Mouse (Mus musculus) stomach, postnatal 0 days (tissue): ENCODE data around the gene Tpd52l1. TPM values are rescaled to one million over a fixed set of nuclear protein-coding genes. Genes with fewer than 3 reads are reported as not detected.
A peak's percentile ranks its signal among the peaks of the same experiment; 100 is the strongest.

Experiments used
- ATAC-seq: fragments of 200-750 bp; cut with Nextera tagmentation; 2 replicates; pipeline ENCODE4 v1.8.0; 2017; ENCODE audit not compliant: low FRiP score, low TSS enrichment
- DNase-seq: peaks from one replicate; pipeline ENCODE4 v3.0.0-alpha.2; 2016; ENCODE audit warnings: low spot score
- H3K27ac ChIP-seq: fragments of 300-500 bp; sonication (generic); replicated peaks from 2 replicates; pipeline ENCODE4 v1.5.1; 2014; ENCODE audit warnings: mild to moderate bottlenecking, control low read depth
- H3K27me3 ChIP-seq: fragments of 300-500 bp; sonication (generic); 2 replicates; pipeline ENCODE4 v1.6.1; 2014; ENCODE audit warnings: low read length; ENCODE audit not compliant: control insufficient read depth, insufficient read depth
- H3K36me3 ChIP-seq: fragments of 300-500 bp; sonication (generic); 2 replicates; pipeline ENCODE4 v1.6.1; 2014; ENCODE audit warnings: low read length, mixed read lengths; ENCODE audit not compliant: control insufficient read depth, insufficient read depth
- H3K4me1 ChIP-seq: fragments of 300-500 bp; sonication (generic); replicated peaks from 2 replicates; pipeline ENCODE4 v1.6.1; 2014; ENCODE audit warnings: antibody characterized with exemption; ENCODE audit not compliant: control insufficient read depth, insufficient read depth
- H3K4me2 ChIP-seq: fragments of 300-500 bp; sonication (generic); replicated peaks from 2 replicates; pipeline ENCODE4 v1.6.1; 2014; ENCODE audit warnings: low read depth, mild to moderate bottlenecking, control low read depth, moderate library complexity
- H3K4me3 ChIP-seq: fragments of 300-500 bp; sonication (generic); 2 replicates; pipeline ENCODE4 v1.5.1; 2014; ENCODE audit warnings: low read depth, low read length, control low read depth
- H3K9ac ChIP-seq: fragments of 300-500 bp; sonication (generic); 2 replicates; pipeline ENCODE4 v1.6.1; 2014; ENCODE audit warnings: mild to moderate bottlenecking, low read length, control low read depth, mixed read lengths
- H3K9me3 ChIP-seq: fragments of 300-500 bp; sonication (generic); 2 replicates; pipeline ENCODE4 v1.6.1; 2016; ENCODE audit warnings: low read length; ENCODE audit not compliant: control insufficient read depth
- CTCF ChIP-seq: IDR thresholded peaks from 2 replicates; pipeline ENCODE4 v1.5.1; 2016; ENCODE audit warnings: antibody characterized with exemption, low read depth, mild to moderate bottlenecking, moderate library complexity
- EP300 ChIP-seq: optimal IDR thresholded peaks from 2 replicates; pipeline ENCODE3; 2016; ENCODE audit warnings: antibody characterized with exemption
- WGBS: fragments of 180-500 bp; shearing (Covaris S2); extraction: QIAGEN DNeasy Blood & Tissue Kit; methylation state at CpG from one replicate; pipeline ENCODE4 v1.1.7; 2014; 5-methylcytosine and 5-hydroxymethylcytosine counted together
- polyA plus RNA-seq: library from polyadenylated mRNA; unstranded; fragments of >200 nt; fragmentation: Nextera tagmentation; extraction: Ambion mirVana; gene quantifications from 2 replicates; pipeline ENCODE4 v1.2.1, GENCODE M21; 2015

Gene Tpd52l1
- polyA plus RNA-seq, result 22.1 and 24.3 TPM in 2 replicates

DNA sequence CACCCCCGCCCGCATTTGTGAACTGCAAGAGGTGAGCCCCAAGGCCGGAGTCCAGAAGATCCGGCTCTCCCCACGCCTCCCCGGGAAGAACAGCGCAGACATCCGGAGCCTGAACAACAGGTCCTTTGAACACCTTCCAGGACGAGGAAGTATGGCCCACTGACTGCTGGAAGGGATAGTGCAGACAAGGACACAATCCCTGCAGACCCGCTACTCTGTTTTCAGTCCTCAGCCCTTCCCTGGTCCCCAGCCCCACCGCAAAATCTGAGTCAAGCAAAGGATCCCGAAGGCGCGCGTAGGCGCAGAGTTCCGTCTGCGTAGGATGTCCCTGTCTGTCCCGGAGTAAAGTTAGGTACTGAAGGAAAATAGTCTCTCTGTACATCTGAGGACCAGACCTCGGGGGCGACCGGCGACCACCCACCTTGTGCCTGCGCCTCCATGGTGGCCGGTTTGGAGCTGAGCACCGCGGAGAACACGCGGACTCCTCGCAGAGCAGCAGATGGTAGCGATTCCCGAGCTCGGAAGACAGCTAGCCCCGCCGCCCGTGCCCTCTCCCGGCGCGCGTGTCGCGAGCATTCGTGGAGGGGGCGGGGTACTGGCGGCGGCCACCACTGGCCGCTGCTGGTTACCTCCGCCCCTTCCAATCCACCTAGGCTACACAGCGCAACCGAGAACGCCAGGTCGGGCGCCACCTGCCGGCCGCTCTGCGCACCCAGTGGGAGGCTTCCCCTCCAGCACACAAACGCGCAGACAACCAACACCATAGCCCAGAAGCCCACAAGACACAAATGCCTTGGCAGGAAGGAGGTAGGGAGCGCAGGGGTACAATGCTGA is at the start of gene Tpd52l1:
Gene Tpd52l1, minus strand, starts transcription at position 668 of the 834 bp plus-strand sequence.
- WGBS, result 1% methylated on average over 59 of the region's 59 CpGs
- Histone ChIP-seq H3K4me2 (peak within 1 kb of the TSS; percentile 79), H3K27ac (no peak within 1 kb of the TSS), H3K9me3 (no peaks in the 10 kb centered on the region), H3K4me3 (peak within 1 kb of the TSS; percentile 51), H3K36me3 (no peaks in the 10 kb centered on the region), H3K4me1 (no peaks in the 10 kb centered on the region), H3K27me3 (no peaks in the 10 kb centered on the region), H3K9ac (peak within 1 kb of the TSS; percentile 64)
- peak; percentile 99 for ATAC-seq
- peak; percentile 91 for DNase-seq
- TF ChIP-seq CTCF (peak; percentile 97), EP300 (no peak)

- H3K4me3 ChIP-seq, result no peak overlapping the region
- TF ChIP-seq EP300, result no peak
- no peak overlapping the region for H3K4me2 ChIP-seq
- H3K9ac ChIP-seq, result no peak overlapping the region
- no peaks in the 10 kb centered on the region for H3K4me1 ChIP-seq
- H3K9me3 ChIP-seq, result no peaks in the 10 kb centered on the region
- ATAC-seq, result no peak
- no peaks in the 10 kb centered on the region for H3K36me3 ChIP-seq
- H3K27me3 ChIP-seq, result no peaks in the 10 kb centered on the region
- no peak overlapping the region for H3K27ac ChIP-seq
- DNase-seq, result no peak
- WGBS, result 80% methylated on average over 1 of the region's 1 CpGs
Observed at GRCm38 (mm10) chr10:31494296-31494695, 48.5 kb upstream of the Tpd52l1 start.

DNA sequence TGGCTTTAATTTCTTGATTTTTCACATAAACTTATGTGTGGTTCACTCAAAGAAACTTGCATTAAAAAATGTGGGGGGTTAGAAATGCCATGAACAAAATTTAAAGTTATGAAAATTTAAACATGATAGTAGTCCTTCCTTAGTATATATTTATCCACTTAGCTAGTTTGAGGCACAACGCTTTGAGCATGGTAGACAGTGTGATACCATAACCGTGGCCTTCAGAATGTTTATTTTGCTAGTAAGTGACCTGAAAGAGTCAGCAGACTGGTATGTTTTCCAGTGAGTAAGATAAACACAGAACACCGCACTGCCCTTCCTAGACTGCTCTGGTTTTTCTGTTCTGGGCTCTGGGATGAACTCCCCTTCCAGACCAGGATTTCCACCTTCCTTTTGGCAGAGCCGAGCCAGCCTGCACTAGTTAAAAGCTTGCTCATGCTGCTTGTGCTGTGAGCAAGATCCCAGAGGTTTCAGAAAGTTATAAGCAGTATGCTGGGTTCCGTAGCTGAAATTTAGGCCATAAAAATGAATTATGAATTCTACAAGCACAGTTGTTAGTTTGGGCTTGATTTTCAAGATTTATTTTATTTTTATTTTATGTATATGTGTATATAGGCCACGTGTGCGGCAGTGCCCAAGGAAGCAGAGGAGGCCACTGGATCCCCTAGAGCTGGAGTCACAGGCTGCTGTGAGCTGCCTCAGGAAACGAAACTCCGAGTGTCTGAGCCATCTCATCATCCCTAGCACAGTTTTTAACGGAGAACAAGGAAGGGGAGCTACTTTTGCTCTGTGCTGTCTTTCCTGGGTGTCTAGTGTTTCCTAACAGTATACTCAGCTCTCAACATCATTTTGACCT is 21.5 kb upstream of the Tpd52l1 start:
- Histone ChIP-seq H3K9ac (no peak overlapping the region), H3K4me1 (no peaks in the 10 kb centered on the region), H3K4me3 (no peak overlapping the region), H3K27ac (no peak overlapping the region), H3K9me3 (no peaks in the 10 kb centered on the region), H3K27me3 (no peaks in the 10 kb centered on the region), H3K4me2 (no peak overlapping the region), H3K36me3 (no peaks in the 10 kb centered on the region)
- WGBS, result 44% methylated on average over 10 of the region's 10 CpGs
- ATAC-seq, result peak; percentile 51; the same call in 1 of the 2 replicates
- DNase-seq, result no peak
- TF ChIP-seq EP300 (no peak), CTCF (no peak)

DNA sequence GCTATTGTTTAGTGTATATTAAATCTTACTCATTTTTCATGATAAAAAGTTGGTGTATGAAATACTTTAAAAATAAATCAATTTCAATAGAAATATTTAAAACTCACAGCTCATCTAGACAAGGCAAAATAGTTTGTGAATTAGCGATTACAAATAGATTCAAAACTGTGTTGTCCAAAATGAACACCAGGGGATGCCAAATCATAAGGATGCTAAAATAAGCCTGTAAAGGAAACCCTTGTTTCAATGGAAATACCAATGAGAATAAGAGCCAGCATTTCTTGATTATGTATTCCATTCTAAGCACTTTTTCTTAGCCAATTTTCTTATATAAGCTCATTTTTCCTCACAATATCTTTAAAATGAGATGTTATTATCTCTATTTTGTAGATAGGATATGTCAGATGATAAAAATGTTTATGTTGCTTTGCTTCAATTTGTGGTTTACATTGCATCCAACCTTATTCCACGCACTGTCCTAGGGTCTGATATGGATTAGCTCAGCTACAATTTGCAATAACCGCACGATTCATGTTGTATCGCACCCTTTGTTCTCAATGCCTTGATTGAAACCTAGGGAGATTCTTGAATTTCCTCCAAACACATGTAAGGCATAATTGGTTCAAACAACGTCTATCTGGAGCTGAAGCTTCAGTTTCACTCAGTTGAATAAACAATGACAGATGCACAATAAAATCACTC is 20.2 kb upstream of the Tpd52l1 start:
- 69% methylated on average over 6 of the region's 6 CpGs for WGBS
- no peaks in the 10 kb centered on the region for H3K36me3 ChIP-seq
- TF ChIP-seq EP300, result no peak
- TF ChIP-seq CTCF, result peak; percentile 90
- no peaks in the 10 kb centered on the region for H3K9me3 ChIP-seq
- H3K4me2 ChIP-seq, result no peak overlapping the region
- H3K27ac ChIP-seq, result no peak overlapping the region
- no peak for ATAC-seq
- no peaks in the 10 kb centered on the region for H3K4me1 ChIP-seq
- no peak overlapping the region for H3K4me3 ChIP-seq
- no peaks in the 10 kb centered on the region for H3K27me3 ChIP-seq
- no peak for DNase-seq
- H3K9ac ChIP-seq, result no peak overlapping the region

DNA sequence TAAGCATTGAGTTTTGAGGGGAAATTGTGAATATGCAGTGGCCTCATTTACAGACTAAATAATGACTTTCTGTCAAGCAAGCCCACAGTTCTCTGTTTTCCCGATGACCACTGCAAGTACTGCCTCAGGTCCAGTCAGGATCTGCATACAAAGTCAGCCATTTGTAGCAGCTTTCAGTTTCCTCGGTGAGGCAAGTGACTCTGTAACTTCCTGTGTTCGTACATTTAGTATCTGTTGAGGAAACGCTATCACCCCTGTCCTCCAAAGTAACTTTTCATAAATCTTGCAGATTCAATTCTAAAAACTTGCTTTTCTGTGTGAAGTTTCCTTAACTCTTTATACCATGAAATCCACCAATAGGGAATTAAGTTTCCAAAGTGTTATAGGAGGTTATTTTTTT is 19.7 kb upstream of the Tpd52l1 start:
- Histone ChIP-seq H3K27me3 (no peaks in the 10 kb centered on the region), H3K36me3 (no peaks in the 10 kb centered on the region), H3K27ac (no peak overlapping the region), H3K9ac (no peak overlapping the region), H3K4me1 (no peaks in the 10 kb centered on the region), H3K4me3 (no peak overlapping the region), H3K9me3 (no peaks in the 10 kb centered on the region), H3K4me2 (no peak overlapping the region)
- no peak for DNase-seq
- TF ChIP-seq EP300 (no peak), CTCF (no peak)
- 65% methylated on average over 4 of the region's 4 CpGs for WGBS
- ATAC-seq, result no peak
